Mouse (Mus musculus): ENCODE results near the gene Hic2. TPM values are rescaled to one million over a fixed set of nuclear protein-coding genes. Genes with fewer than 3 reads are reported as not detected.

Hic2 gene
- polyA plus RNA-seq, 1 experiment from 2014 or later: 6.5 TPM

Other genes starting within 250 kb of the Hic2 start
- 14.4 and 15.4 TPM in 2 replicates for gene Ypel1, start 163.9 kb upstream of the Hic2 start, polyA plus RNA-seq (2016; fragmentation: Nextera tagmentation; extraction: Ambion mirVana)
- gene Ppil2, start 122.3 kb upstream of the Hic2 start, polyA plus RNA-seq (2016; fragmentation: Nextera tagmentation; extraction: Ambion mirVana): 101 and 105 TPM in 2 replicates
- 28.1 and 31.4 TPM in 2 replicates for gene 2610318N02Rik, start 108.4 kb upstream of the Hic2 start, polyA plus RNA-seq (2016; fragmentation: Nextera tagmentation; extraction: Ambion mirVana)
- gene Sdf2l1, start 101.2 kb upstream of the Hic2 start, polyA plus RNA-seq (2016; fragmentation: Nextera tagmentation; extraction: Ambion mirVana): 59.9 and 64.9 TPM in 2 replicates
- 4.6 and 5.4 TPM in 2 replicates for gene Ydjc, start 89.0 kb upstream of the Hic2 start, polyA plus RNA-seq (2016; fragmentation: Nextera tagmentation; extraction: Ambion mirVana)
- gene Ccdc116, start 86.3 kb upstream of the Hic2 start, polyA plus RNA-seq (2016; fragmentation: Nextera tagmentation; extraction: Ambion mirVana): 0.27 and 0.33 TPM in 2 replicates
- gene Ube2l3, start 30.9 kb upstream of the Hic2 start, polyA plus RNA-seq (2016; fragmentation: Nextera tagmentation; extraction: Ambion mirVana): 310 and 321 TPM in 2 replicates
- gene Rimbp3, start 25.0 kb upstream of the Hic2 start, polyA plus RNA-seq (2016; fragmentation: Nextera tagmentation; extraction: Ambion mirVana): 0.24 and 0.26 TPM in 2 replicates
- 8.3 and 9.0 TPM in 2 replicates for gene Tmem191c, start 42.5 kb downstream of the Hic2 start, polyA plus RNA-seq (2016; fragmentation: Nextera tagmentation; extraction: Ambion mirVana)
- 0.65 and 2.3 TPM in 2 replicates for gene Serpind1, start 97.8 kb downstream of the Hic2 start, polyA plus RNA-seq (2016; fragmentation: Nextera tagmentation; extraction: Ambion mirVana)
- 13.2 and 14.1 TPM in 2 replicates for gene Snap29, start 172.4 kb downstream of the Hic2 start, polyA plus RNA-seq (2016; fragmentation: Nextera tagmentation; extraction: Ambion mirVana)
- 45.4 and 48.7 TPM in 2 replicates for gene Pi4ka, start 172.7 kb downstream of the Hic2 start, polyA plus RNA-seq (2016; fragmentation: Nextera tagmentation; extraction: Ambion mirVana)
- gene Crkl, start 218.4 kb downstream of the Hic2 start, polyA plus RNA-seq (2016; fragmentation: Nextera tagmentation; extraction: Ambion mirVana): 44.7 and 57.7 TPM in 2 replicates

All from heart, embryonic 12.5 days (tissue).